Mouse (Mus musculus) bone marrow macrophage, adult 2 months (primary cell): Measurements from ENCODE around the gene Polm.

Experiments used
- CTCF ChIP-seq: IDR thresholded peaks from 2 replicates; pipeline ENCODE4 v1.5.1; 2012; ENCODE audit warnings: low read depth, mild to moderate bottlenecking, low read length, moderate library complexity
- POLR2A ChIP-seq: IDR thresholded peaks from 2 replicates; pipeline ENCODE4 v1.6.1; 2012; ENCODE audit warnings: mild to moderate bottlenecking, low read depth, low read length, borderline replicate concordance

- TF ChIP-seq CTCF (no peak), POLR2A (no peak)
These were observed 5.3 kb upstream of the Polm start for GRCm38 (mm10) chr11:5843131-5843530.
